Mouse (Mus musculus) urinary bladder, postnatal 14 days (tissue): ENCODE results near the gene Kiz.

ENCODE experiments used
- DNase-seq: peaks from one replicate; pipeline ENCODE4 v3.0.0; 2021; ENCODE audit warnings: low spot score

Kiz gene

DNA sequence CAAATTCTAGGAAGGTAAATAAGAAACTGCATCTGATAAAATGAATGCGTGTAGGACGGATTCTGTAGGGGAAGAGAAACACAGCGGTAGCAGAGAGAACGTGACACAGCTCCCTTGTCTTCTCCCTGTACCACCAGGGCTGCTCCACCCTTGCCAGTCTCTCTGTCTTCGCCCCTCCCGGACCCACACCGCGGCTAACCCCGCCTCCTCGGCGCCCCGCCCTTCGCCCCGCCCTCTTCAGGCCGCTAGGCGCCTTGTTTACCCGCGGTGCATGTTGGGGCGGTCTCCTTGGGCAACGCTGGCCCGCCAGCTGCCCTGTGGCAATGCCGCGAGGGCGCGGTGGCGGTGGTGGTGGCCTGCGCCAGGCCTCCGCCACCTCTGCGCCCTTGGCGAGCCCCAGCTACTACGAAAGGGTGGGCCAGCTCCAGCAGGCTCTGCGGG, at the start of gene Kiz:
Gene Kiz, plus strand, starts transcription at position 266 of the 441 bp plus-strand sequence.
- DNase-seq: peak; percentile 94

DNA sequence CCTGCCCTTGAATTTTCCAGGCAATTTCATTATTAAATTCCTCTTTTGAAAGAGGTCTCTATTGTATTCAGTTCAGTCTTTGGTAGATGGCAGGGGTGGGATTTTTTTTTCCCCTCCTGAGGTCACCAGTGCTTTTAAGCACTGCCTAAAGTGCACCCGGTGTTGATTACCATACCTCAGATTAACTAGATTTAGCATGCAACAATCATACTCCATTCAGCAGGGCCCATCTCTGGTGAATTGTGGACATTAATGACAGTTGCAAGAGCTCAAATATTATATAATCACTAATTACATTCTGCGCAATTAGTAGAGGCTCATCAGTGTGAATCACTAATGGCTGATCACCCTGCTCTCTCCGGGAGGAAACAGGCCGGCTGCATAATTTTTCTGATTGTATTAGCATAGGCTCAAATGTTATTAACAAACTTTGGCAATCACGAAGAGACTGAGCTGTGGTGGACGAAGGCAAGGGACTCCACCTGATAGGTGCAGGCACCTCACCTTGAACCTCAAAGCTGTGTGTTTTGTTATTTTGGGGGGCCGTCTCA, 45.9 kb upstream of the Kiz start:
- DNase-seq: no peak

DNA sequence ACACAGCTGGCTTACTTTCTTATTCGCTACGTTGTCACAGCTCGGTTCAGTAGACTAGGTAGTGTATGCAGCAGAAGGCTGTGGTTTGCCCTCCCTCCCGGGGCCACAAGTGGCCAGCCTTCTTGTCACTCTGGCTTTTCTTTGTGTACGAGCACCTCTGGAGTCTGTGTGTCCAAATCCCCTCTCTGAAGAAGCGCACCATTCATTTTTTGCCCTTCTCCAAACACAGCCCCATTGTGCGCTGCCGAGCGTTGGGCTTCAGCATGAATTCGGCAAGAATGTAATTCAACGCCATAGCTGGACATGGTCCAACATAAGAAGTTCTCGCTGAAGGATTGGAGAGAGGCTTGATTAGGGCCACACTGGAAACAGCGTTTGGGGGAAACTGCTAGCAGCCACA, 45.0 kb upstream of the Kiz start:
- no peak for DNase-seq

DNA sequence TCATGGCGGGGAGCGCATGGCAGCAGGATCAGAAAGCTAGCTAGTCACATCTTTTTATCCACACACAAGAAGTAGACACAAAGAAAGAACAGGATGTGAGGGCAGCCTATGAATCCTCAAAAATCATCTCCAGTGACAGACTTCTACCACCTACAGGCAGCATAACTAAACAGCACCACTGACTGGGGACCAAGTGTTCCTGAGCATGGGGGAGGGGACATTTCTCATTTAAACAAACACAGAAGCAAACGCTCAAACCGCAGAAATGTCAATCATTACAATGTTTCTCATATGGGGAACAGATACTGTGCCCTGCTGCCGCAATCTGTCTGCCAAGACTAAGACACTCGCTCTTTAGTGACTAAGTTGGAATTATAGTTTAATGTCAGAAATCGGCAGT, 40.7 kb upstream of the Kiz start:
- DNase-seq: no peak

DNA sequence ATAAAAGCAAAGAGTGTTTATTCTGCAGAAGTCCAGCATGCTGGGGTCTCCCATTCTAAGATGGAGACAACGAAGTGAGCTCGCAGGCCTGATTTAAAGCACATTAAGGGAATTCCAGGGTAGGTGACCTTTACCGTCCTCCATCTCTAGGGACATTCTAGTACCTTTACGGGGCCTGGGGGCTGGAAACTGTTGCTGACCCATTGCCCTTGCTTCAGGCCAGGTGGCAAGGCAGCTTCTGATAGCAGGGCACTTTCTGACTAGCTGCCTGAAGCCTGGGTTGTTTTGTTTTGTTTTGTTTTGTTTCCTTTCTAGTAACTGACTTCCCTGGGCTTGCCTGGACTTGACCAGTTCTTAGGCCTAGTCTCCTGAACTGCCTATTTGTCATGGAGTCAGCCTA, 36.6 kb upstream of the Kiz start:
- DNase-seq: no peak

DNA sequence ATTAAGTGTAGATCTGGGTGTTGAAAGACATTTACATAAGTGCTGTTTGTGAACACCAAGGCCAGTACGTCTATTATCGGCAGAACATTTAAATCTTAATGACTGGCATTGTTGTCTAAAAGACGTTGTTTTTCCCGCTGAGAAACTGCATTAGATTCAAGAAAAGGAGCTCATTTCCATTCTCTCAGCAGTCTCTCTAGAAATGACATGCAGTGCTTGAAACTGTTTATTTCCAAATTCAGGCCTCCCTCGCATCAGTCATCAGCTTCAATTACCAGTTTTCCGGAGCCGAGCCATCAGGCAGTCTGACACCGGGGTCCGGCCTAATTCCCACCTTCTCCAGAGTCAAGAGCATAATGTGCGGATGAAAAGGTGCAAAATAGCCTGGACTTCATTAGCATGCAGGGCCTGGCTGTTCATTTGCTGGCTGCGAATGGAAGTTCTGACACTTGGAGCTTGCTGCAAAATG, 32.1 kb upstream of the Kiz start:
- DNase-seq: no peak

DNA sequence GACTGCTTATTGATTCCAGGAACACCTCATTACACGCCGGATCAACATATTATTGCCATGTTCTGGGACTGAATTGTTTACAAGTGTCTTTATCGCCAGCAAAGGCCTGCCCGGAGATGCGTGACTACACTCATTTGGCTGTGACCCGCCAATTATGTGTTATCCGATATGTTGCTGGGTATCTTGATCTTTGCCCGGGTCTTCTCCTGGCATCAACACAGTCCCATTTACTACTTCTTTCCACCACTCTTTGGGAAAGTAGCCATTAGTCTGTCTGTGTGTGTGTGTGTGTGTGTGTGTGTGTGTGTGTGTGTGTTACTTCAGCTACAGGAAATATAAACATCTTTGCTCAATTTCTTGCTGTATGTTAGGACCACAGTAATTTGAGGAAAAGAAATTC, 31.6 kb upstream of the Kiz start:
- no peak for DNase-seq

DNA sequence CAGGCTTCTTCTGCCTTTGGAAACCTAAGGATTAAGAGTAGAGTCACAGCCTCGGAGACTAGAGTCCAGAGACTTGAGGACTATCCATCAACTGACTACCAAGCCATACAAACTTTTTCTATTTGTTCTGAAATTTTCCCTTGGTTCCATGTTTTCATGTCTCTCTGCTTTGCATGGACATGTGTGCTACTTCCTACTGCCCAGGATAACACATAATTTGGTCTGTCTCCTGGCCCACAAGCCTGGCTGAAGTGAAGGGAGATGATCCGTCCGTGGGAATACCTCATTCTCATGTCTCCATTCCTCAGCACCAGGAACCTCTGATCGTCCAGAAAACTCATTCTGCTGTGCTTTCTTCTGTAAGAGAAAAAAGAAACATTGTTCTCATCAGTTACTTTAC, 27.7 kb upstream of the Kiz start:
- DNase-seq: no peak

DNA sequence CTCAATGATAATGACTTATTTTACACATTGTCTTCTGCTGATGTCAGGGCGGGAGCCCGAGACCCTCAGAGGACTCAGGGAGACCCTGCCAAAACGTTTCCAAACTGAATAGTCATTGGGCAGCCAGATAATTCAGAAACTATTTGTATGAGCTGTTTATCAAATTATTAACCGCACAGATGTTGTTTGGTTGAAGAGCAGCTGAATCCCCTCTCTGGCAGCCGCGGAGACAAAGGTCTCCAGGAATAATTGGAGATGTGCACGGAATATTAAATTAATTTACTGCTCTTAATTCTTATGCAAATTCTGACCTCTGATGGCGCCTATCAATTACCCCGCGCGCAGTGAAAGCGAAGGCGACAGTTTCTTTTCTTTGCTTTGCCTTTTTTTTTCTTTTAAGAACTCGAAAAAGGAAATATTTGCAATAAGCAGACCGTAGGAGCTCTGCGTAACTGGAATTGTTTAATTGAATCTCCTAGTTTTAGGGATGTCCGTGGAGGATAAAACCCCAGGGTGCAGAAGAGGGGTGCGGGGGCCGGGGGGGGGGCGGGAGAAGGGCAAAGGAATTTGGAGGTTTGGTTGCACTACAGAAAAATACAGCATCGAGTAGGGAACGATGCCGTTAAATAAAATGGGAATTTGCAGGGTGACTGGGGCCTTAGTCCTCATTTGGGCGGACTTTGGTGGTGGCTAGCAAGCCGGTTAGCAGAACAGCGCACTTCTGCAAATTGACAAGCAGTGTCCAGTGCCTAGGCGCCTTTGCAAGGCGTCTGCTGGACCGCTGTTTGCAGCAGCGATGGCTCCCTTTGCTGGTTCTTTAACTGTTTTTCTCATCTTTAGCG, 22.2 kb upstream of the Kiz start:
- DNase-seq: no peak

DNA sequence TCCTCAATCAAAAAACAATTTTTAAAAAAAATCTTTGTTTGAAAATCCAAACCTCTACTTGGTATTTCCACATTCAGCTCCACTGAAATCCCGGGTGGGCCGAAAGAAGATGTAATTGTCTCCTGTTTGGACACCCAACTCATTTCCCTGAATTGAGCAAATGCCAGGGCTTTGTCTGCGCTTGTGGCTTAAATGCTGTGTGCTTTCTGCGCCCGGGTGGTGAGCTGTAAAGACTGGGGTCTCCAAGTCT, 21.7 kb upstream of the Kiz start:
- no peak for DNase-seq

DNA sequence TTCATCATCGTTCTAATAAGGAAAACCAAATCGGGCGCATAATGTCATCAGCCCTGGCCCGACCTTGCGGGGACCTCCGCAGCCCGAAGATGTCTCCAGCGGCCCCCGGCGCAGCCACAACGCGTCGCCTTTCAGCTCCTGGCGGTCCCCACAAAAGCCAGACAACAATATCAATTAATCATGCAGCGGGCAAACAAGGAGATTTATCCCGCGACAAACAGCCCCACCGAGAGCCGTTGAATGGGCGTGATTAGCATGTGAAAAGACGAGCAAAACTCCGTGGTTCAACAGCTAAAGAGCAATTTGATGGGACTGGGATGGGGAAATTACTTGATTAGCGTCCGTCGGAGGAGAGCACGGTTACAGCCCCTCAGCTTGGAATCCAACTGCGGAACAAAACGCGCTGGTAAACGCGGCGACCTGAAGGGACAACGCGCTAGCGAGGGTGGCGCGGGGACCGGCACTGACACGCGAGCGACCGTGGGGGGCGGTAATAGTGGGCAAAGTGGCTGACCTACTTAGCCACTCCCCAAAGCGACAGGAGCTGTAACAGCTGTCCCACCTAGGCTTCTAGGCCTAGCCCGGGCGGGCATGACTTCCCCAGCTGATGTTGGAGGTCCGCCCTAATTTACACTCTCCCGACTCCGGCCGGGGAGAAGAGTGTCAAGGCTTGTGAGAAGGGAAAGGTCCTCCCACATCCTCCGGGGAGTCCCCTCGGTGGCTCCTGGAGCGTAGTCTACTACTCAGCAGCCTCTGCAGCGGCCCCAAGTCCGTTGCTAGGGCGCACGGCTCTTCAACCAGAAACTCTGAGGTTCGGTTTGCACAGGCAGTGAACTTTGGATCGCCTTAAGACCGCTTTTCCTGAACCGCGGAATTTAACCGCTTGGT, 21.1 kb upstream of the Kiz start:
- DNase-seq: no peak

DNA sequence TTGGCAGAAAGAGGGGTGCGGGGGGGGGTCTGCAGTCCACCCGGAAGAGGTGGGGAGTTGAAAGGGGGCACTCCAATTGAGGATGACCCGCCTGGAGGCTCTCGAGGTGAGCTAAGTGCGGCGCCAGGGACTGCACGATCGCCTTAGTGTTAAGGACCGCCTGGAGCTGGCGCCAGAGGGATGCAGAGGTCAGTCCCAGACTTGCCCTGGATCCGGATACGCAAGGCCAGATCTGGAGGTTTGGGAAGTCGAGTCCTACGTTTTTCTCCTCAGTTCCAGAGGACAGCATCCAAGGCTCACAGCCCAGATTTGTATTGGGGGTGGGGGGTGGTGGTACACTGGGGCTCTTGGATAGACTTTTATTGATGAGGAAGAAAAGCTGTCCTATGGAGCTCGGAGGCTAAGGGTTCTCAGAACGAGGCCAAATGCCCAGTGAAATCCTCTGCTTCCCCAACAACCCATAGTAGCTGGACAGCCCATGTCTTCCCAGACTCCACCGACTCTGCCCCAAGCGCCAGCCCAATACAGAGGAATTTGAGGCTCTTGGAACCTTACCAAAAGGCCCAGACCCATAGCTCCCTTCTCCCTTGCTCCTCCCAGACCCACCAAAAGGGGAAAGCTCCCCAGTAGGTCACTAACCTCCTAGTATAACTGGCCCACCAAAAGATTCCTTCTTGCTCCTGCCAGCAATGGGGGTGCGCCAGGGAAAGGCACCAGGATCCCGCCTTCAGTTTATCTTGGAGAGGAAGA, 20.2 kb upstream of the Kiz start:
- DNase-seq: no peak

DNA sequence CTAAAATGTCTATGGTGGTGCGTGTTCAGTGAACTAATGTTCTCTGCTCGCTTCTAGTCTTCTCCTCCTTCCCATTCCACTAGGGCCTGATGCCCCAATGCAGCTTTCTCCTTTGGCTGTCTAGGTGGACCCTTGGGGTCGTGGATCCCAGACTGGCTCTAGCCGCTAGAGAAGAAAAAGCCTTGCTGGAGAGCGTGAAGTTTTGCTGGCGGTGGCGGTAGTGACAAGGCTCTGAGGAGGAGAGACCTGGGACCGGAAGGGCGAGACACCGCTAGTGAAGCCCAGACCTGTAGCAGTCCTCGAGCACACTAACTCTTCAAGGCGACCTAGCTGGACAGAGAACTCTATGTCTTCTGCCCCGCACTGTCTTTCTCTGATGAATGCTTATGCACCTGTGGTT, 19.4 kb upstream of the Kiz start:
- no peak for DNase-seq

DNA sequence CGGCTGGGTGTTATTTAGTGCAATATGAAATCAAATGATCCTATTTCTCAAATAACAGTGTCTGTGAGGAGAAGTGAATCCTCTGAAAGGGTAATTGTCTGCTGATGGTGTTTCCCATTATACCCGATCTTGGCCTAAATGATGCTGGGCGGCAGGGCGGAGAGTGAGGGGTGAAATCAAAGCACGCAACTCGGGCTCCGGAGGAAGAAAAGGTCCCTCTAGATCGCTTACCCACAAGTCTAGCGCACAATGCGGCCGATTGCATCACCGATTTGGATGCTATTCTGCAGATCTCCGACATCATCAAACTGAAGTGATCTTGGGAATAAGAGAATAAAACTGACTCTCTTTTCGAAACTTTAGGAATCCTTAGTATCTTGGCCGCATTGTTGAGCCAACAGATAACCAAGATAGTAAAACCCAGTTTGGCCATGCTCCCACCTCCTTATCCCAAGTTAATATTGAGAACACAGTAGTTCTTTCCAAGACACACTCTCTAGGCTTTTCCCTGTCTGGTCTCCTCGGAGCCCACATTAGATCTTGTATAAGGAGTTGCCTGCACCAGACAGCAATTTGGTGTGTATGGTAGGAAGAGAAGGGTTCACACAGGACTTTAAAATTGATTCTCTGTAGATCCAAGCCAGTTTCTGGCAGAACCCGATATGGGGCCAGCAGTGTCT, 18.7 kb upstream of the Kiz start:
- no peak for DNase-seq

DNA sequence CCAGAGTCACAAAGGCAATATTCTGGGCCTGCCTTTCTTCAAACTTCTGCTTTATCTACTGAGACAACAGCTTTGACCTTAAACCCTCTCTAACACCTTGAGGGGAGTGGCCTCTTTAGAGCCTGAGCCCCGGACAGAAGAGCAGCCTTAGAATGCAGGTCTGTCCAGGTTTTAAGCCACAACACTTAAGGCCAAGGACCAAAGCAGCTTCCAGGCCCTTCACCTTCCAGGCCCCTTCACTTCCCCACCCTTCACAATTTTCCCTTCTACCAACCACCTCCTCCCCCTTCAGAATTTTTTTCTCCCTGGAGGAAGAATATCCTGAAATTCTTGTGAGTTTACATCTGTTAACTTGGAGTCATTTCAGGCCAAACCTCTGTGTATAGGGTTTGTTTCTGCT, 18.0 kb upstream of the Kiz start:
- DNase-seq: no peak

DNA sequence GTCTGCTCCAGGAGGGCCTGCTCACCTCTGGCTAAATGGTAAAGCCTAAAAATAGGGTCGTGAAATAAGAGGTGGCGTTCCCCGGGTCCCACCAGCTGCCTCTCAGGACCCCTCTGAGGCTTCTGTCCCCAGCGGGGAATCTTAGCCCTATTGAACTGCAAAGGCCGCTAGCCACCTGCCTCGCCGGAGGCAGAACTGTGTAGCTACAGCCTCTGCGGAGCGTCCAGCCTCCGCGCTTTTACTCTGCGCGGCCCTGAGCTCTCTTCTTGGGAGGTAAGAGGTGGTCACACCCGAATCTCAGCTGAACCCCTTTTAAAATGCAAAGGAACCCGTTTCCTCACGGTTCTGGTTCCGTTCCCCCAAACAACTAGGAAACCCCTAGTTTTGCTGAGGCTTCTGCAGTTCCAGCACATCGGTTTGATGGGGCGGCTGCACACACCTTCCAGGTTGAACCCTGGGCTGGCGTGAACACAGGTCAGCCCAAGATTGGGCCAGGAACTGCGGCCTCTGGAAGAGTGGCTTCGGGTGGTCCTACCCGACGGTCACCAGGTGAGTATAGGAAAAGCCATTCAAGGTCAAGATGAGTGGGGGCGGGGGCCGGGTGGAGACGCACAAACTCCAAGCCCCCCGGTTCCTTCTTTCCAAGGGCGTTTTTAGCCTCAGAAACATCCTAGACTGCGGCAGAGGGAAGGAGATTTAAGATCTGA, 16.9 kb upstream of the Kiz start:
- no peak for DNase-seq

DNA sequence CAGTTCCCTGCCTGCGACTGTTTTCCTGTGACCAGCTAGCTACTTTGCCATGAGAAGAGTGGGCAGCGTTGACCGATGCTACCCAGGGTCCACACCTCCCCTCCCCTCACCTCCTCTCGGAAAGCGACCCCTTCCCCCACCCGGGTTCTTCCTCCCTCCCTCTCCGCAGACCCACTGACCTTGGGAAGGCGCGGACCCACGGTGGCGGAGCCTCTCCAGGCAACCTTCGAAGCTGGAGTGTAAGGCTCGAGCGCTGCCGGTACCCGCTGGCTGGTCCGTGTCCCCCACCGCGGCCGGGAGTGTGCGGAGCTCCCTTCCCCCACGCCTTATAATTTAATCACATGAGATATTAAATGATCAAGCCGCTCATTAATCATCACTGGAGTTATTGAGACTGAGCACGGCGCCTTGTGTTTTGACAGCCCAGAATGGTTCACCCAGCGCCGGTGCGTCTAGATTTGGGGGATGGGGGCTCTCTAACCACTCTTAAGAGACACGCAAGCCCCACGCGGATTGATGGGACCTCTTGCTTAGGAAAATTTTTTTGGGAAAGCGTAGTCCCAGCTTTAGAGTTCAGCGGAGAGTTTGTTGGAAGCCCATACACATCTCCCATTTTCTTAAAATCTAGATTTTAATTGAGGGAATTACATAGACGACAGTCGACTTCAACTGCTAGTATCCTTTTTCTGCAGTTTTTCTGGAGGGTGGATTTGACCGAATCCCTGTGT, 16.2 kb upstream of the Kiz start:
- DNase-seq: no peak

DNA sequence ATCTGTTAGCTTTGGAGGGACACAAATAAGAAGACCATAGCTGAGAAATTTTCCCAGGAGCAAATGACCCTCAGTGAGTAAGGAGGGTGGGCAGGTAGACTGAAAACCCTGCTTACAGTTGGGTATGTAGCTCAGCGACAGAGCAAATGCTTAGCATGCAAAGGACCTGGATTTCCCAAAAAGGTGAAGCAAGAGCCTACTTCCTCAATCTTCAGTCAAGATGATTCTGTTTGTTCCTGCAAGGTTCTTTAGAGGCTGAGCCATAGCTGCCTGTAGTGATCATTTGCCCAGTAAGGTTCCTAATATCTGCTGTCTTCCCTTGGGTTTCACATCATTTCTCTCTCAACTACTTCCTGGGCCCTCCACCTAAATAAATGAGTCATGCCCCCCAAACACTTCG, 7.8 kb upstream of the Kiz start:
- no peak for DNase-seq

DNA sequence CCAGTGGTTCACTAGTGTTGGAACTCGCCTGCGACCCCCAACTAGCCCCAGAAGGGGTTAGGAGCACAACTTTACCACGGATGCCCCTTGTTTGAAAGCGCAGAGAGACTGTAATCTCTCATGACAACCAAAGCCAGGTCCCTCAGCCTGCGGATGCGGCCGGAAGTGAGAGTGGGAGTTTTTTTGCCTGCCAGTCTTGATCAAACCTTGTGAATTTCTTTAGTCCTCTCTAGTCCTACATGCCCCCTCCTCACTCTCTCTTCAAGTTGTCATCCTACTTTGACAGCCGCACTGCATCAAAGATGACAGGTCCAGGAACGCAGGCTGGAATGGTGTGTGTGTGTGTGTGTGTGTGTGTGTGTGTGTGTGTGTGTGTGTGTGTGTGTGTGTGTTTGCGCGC, 456 bp downstream of the Kiz start:
- no peak for DNase-seq

DNA sequence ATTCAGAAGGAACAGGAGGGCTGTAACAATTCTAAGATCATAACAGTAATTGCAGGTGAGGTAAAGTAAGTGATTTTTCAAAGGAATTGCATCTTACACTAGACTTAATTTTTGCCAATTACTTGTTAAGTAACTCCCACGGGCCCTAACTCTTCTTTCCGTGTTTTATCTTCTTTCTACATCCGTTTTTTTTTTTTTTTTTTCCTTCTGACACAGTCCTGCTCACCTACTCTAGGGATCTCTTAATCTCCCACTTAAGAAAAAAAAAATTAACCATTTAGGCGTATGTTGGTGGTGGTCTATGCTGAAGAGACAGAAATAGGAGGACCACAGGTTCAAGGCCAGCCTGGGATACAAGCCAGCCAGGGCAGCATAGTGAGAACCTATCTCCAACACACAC, 1.2 kb downstream of the Kiz start:
- DNase-seq: no peak

DNA sequence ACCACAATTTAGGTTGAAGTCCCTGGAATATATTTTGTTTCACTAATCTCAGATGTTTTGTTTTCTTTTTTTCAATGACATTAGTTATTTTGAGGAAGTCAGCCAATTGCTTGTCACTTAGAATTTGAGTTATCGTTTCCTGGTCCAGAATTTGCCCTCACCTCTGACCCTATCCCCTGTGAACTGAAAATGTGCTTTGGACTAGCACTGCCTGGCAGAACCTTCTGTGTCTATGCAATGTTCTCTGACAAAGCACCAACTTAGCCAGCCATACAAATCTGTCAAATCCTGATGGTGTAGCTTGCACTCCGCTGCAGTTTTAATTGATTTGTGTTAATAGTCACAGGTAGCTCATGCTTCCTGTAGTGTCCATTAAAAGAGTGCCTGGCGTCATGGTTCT, 10.1 kb downstream of the Kiz start:
- no peak for DNase-seq
